Mouse (Mus musculus): Measurements from ENCODE around the gene Adamts9. TPM values are rescaled to one million over a fixed set of nuclear protein-coding genes. Genes with fewer than 3 reads are reported as not detected.

Adamts9 gene
- polyA plus RNA-seq, 1 experiment from 2014 or later = 14.2 TPM

DNA sequence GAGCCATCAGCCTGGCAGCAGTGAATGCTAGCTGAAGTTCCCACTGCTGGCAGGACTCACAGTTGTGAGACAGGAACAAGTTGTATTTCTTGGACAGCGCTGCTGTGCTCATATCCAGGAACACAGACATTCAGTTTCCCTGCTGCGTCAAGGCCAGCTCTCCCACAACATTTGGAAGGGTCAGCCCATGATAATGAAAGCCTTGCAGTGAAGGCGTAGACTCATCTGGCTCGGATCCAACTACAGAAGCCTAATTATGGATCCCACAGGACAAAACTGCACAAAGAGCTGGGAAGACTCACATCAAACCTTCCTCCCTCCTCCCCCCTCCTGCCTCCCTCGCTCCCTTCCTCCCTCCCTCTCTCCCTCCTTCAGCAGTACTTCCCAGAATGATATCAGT is 93.0 kb downstream of the Adamts9 start:
- Histone ChIP-seq H3K27ac (peak overlapping the region; percentile 60), H3K4me2 (no peak overlapping the region), H3K4me3 (replicated peaks) (no peak overlapping the region), H3K27me3 (no peaks in the 10 kb centered on the region), H3K9me3 (replicated peaks) (no peaks in the 10 kb centered on the region), H3K4me1 (0 out of 2 replicates have a peak, but pooled peaks cover 7% of the 10 kb centered on the region), H3K9ac (no peak overlapping the region), H3K36me3 (peaks cover 55% of the 10 kb centered on the region)
- peak; percentile 77 for ATAC-seq (replicated peaks; ENCODE audit: low FRiP score)
- WGBS = 55% methylated on average over 5 of the region's 5 CpGs

DNA sequence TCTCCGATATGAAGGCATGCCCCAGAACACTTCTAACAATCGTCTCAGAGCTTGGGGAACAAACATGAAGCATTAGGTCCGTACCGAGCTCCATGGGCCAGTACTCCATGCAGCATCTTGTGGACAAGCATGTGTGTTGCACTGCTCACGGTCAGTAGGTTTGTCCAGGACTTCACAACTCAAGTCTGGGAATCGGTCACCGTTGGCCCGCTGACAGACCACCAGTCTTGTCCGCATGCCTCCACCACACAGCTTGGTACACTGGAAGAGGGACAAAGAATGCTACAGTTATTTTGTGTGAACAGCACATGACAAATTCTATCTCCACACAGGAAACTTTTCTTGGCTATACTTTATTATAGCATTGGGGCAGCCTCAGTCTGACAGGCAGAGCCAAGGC is 94.1 kb downstream of the Adamts9 start:
- Histone ChIP-seq H3K27me3 (no peaks in the 10 kb centered on the region), H3K4me3 (replicated peaks) (no peak overlapping the region), H3K9me3 (replicated peaks) (no peaks in the 10 kb centered on the region), H3K36me3 (peaks cover 53% of the 10 kb centered on the region), H3K9ac (no peak overlapping the region), H3K4me1 (0 out of 2 replicates have a peak, but pooled peaks cover 7% of the 10 kb centered on the region), H3K4me2 (no peak overlapping the region), H3K27ac (0 out of 2 replicates have a peak overlapping the region, but pooled peaks have one; percentile 18)
- WGBS = 89% methylated on average over 9 of the region's 9 CpGs
- no peak for ATAC-seq (replicated peaks; ENCODE audit: low FRiP score)

DNA sequence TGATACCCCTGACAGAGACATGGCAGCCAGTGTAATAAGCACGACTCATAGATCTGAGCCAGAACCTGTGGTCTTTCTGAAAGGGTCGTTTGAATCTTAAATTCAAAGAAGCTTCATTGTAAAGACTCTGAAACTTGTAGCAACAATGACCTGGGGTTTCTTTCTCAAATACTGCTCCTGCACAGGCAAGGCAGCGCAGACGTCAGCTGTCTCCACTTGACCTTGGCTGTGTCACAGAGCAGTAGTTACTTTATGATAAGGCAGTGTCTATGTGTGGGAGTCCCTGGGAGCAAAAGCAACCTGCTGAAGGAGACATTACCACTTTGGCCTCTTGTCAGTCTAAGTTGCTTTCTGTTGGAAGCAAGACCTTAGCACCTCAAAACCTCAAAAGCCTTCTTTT is 96.7 kb downstream of the Adamts9 start:
- no peaks in the 10 kb centered on the region for H3K9me3 ChIP-seq (replicated peaks)
- no peak overlapping the region for H3K4me3 ChIP-seq (replicated peaks)
- H3K27ac ChIP-seq = no peak overlapping the region
- no peak overlapping the region for H3K4me2 ChIP-seq
- WGBS = 60% methylated on average over 4 of the region's 4 CpGs
- H3K4me1 ChIP-seq = 0 out of 2 replicates have a peak, but pooled peaks cover 9% of the 10 kb centered on the region
- H3K9ac ChIP-seq = no peak overlapping the region
- peaks cover 39% of the 10 kb centered on the region for H3K36me3 ChIP-seq
- no peaks in the 10 kb centered on the region for H3K27me3 ChIP-seq
- ATAC-seq (replicated peaks; ENCODE audit: low FRiP score) = no peak

DNA sequence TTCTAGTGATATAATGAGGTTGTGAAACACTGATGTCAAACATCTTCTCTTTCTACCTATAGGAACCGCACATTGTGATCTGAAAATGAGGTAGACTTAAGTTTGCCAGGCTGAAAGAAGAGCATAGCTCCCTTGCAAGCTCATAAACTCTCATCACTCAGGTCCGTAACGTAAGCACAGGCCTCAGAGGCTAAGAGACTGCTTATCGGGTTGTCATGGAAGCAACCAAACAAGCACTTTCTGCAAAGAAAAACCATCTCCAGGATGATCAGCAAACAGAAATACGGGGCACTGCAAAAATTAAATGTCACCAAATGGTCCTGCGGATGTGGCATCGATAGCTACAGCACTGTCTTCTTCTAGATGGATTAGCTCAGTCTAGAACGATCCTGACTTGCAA is 97.4 kb downstream of the Adamts9 start:
- peaks cover 39% of the 10 kb centered on the region for H3K36me3 ChIP-seq
- H3K9me3 ChIP-seq (replicated peaks) = no peaks in the 10 kb centered on the region
- no peaks in the 10 kb centered on the region for H3K27me3 ChIP-seq
- H3K4me1 ChIP-seq = 0 out of 2 replicates have a peak, but pooled peaks cover 9% of the 10 kb centered on the region
- no peak overlapping the region for H3K9ac ChIP-seq
- 90% methylated on average over 8 of the region's 8 CpGs for WGBS
- no peak for ATAC-seq (replicated peaks; ENCODE audit: low FRiP score)
- no peak overlapping the region for H3K27ac ChIP-seq
- H3K4me2 ChIP-seq = no peak overlapping the region
- no peak overlapping the region for H3K4me3 ChIP-seq (replicated peaks)

DNA sequence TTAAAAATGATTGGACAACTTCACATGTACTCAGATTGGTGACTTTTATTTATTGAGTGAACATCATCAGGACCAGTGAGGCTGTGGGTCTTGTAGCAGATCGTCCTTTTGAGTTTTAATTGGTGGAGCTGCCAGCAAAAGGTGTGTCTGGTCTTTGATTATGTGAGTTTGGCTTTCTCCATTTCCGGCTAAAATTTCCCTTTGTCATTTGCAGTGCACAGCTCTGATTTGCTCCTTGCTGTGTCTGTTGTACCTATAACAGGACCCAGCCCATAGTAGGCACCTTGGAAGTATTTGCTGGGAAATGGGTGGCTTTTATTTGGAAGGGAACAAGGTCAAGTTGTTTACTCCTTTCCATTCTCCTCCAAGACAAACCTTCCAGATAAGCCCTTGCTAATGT is 99.8 kb downstream of the Adamts9 start:
- 91% methylated on average over 2 of the region's 2 CpGs for WGBS
- Histone ChIP-seq H3K4me3 (replicated peaks) (no peak overlapping the region), H3K4me2 (no peak overlapping the region), H3K27me3 (no peaks in the 10 kb centered on the region), H3K4me1 (0 out of 2 replicates have a peak, but pooled peaks cover 2% of the 10 kb centered on the region), H3K27ac (no peak overlapping the region), H3K9me3 (replicated peaks) (no peaks in the 10 kb centered on the region), H3K36me3 (peaks cover 26% of the 10 kb centered on the region), H3K9ac (no peak overlapping the region)
- ATAC-seq (replicated peaks; ENCODE audit: low FRiP score) = no peak

DNA sequence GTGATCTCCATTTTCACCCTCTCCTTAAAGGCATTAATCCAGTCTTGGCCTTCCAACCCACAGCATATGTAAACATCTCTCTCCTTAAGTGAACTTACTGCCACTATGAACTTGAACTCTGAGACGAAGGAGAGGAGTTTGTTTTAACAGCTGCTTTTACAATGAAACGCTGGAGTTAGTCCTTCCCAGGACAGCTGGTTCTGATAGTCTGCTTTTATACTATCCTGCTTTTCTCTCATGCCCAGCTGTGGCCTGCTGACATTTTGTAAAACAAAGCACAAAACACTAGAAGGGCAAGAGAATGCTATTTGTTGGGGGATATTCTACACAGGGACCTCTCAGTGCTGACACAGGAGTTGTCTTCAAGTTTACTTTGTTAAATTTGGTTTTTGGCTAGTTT is 101.3 kb downstream of the Adamts9 start:
- Histone ChIP-seq H3K27ac (peak overlapping the region; percentile 43; the same call in 1 of the 2 replicates), H3K9me3 (replicated peaks) (no peaks in the 10 kb centered on the region), H3K4me2 (no peak overlapping the region), H3K27me3 (no peaks in the 10 kb centered on the region), H3K4me3 (replicated peaks) (no peak overlapping the region), H3K4me1 (0 out of 2 replicates have a peak, but pooled peaks cover 2% of the 10 kb centered on the region), H3K9ac (no peak overlapping the region), H3K36me3 (peaks cover 24% of the 10 kb centered on the region)
- no peak for ATAC-seq (replicated peaks; ENCODE audit: low FRiP score)
- 18% methylated on average over 2 of the region's 2 CpGs for WGBS

DNA sequence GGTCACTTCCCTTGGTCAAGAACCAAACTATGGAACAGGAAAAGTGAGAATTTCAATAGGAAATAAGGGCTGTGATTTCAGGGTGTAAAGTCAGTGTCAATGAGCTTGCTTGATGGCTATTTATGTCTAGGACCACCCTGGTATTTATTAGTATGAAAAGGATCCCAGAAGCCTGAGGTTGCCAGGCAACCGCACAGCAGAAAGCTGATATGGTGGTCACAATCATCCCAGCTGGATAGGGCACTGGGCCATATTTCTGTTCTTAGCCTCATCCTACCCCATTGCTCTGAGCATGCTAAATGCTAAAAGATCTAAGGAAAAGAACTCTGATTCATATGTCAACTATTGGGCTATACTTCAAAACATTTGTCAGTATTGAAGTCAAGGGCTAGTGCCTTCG is 112.2 kb downstream of the Adamts9 start:
- no peak overlapping the region for H3K4me3 ChIP-seq (replicated peaks)
- 94% methylated on average over 2 of the region's 2 CpGs for WGBS
- peaks cover 36% of the 10 kb centered on the region for H3K36me3 ChIP-seq
- ATAC-seq (replicated peaks; ENCODE audit: low FRiP score) = no peak
- H3K9me3 ChIP-seq (replicated peaks) = no peaks in the 10 kb centered on the region
- H3K4me2 ChIP-seq = no peak overlapping the region
- no peak overlapping the region for H3K27ac ChIP-seq
- H3K27me3 ChIP-seq = no peaks in the 10 kb centered on the region
- no peaks in the 10 kb centered on the region; the same call in 1 of the 2 replicates for H3K4me1 ChIP-seq
- no peak overlapping the region for H3K9ac ChIP-seq

DNA sequence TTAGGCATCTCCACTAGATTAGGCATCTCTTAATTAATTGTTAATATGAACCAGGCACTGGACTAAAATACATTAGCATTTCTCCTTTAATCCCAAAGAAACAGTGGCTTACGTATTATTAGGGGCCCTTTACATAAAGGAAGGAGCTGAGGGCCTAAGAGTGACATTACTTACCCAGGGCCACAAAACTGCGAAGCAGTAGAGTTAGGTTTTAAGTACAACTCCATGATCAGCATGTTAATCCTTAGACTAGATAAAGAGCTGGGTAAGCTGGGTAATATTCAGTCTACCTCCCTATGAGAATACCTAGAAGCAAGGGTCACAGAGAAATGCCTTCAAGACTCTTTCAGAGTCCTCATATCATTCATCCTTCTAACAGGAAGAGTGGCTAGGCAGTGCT is 114.1 kb downstream of the Adamts9 start:
- ATAC-seq (replicated peaks; ENCODE audit: low FRiP score) = no peak
- 90% methylated on average over 2 of the region's 2 CpGs for WGBS

DNA sequence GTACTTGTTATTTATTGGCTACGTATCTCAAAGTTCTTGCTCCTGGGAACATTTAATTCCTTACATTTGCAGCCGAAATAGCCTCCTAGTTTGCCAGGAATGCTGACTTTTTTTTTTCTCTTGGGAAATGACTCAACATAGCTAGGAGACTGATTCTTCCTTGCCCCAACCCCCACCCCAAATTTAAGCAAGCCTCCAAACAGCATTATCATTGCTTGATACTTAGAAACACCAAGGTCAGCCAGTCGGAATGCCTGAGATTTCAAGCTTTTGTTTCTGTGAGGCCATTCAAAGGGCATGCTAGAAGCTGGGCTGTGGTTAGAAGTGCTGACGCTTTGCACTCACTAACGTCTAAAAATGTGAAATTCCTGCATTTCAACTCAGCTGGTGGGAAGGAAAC is 115.9 kb downstream of the Adamts9 start:
- H3K27me3 ChIP-seq = no peaks in the 10 kb centered on the region
- peaks cover 3% of the 10 kb centered on the region; the same call in 1 of the 2 replicates for H3K4me1 ChIP-seq
- WGBS = 62% methylated on average over 5 of the region's 5 CpGs
- no peaks in the 10 kb centered on the region for H3K9me3 ChIP-seq (replicated peaks)
- no peak overlapping the region for H3K4me2 ChIP-seq
- H3K9ac ChIP-seq = no peak overlapping the region
- peak overlapping the region; percentile 66 for H3K27ac ChIP-seq
- no peak for ATAC-seq (replicated peaks; ENCODE audit: low FRiP score)
- H3K4me3 ChIP-seq (replicated peaks) = no peak overlapping the region
- peaks cover 41% of the 10 kb centered on the region for H3K36me3 ChIP-seq

More for the DNA sequence above, 114.1 kb downstream of the Adamts9 start:
- Histone ChIP-seq H3K27ac (0 out of 2 replicates have a peak overlapping the region, but pooled peaks have one; percentile 24), H3K4me3 (replicated peaks) (no peak overlapping the region), H3K27me3 (no peaks in the 10 kb centered on the region), H3K4me1 (peaks cover under 1% of the 10 kb centered on the region; the same call in 1 of the 2 replicates), H3K9ac (no peak overlapping the region), H3K36me3 (peaks cover 40% of the 10 kb centered on the region), H3K9me3 (replicated peaks) (no peaks in the 10 kb centered on the region), H3K4me2 (no peak overlapping the region)

DNA sequence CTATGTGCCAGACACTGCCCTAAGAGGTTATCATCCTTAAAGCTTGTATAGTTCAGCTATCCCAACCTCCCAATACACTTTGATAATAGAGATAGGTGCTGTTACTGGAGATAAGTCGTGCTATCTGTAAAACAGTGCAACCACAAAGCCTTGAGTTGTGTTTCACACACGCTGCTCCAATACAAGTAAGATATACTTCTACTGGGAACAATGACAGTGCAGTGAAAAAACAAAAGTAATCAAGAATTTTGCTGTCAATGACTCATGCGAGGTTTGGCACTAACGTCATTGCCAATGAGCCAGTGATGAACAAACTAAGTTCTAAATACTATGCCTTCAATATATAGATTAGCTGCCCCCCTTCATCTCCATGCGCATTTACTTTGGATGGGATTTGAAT is 116.7 kb downstream of the Adamts9 start:
- no peaks in the 10 kb centered on the region for H3K9me3 ChIP-seq (replicated peaks)
- peaks cover 7% of the 10 kb centered on the region; the same call in 1 of the 2 replicates for H3K4me1 ChIP-seq
- no peaks in the 10 kb centered on the region for H3K27me3 ChIP-seq
- H3K4me3 ChIP-seq (replicated peaks) = no peak overlapping the region
- peak overlapping the region; percentile 9; the same call in 1 of the 2 replicates for H3K27ac ChIP-seq
- H3K4me2 ChIP-seq = no peak overlapping the region
- peaks cover 43% of the 10 kb centered on the region for H3K36me3 ChIP-seq
- WGBS = 85% methylated on average over 5 of the region's 5 CpGs
- ATAC-seq (replicated peaks; ENCODE audit: low FRiP score) = no peak
- no peak overlapping the region for H3K9ac ChIP-seq

DNA sequence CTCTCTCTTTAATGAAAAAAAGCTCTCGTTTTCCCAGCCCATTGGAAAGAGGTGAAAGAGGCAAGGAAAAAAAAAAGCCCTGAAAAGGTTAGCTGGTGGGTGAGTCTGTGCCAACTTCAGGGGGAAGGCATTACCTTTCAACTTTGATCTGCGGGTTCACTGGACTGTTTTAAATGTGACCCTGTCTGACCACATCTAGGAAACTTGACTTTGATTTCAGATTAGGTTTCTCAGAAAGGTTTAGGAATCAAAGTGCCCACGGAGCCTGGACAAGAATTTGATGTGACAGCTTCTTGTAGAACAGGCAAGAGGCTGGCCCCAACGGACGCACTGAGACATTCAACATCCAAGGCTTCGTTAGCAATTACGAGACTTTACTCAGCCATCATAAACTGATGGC is 119.3 kb downstream of the Adamts9 start:
- Histone ChIP-seq H3K4me2 (no peak overlapping the region), H3K9me3 (replicated peaks) (no peaks in the 10 kb centered on the region), H3K9ac (no peak overlapping the region), H3K4me3 (replicated peaks) (no peak overlapping the region), H3K27me3 (no peaks in the 10 kb centered on the region), H3K4me1 (peaks cover 7% of the 10 kb centered on the region; the same call in 1 of the 2 replicates), H3K27ac (no peak overlapping the region), H3K36me3 (peaks cover 39% of the 10 kb centered on the region)
- no peak for ATAC-seq (replicated peaks; ENCODE audit: low FRiP score)
- WGBS = 40% methylated on average over 7 of the region's 7 CpGs

DNA sequence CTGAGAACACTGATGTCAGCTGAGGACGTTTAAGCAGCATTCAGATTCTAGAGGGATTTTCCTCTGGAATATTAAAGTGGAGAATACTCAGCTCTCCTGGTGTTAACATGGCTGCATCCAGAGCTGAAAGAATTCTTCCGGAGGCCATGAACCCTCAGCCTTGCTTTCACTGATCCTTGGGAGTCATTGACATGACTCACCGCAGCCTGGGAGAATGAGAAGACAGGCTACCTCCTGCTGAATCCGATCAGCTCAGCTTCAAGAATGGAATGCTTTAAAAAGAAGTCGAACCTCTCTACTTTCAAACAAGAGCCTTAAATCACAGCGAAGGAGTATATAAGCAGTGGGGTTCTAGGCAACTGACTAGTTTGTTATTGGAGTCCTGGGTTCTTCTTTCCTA is 121.3 kb downstream of the Adamts9 start:
- no peak overlapping the region for H3K4me2 ChIP-seq
- no peak overlapping the region for H3K4me3 ChIP-seq (replicated peaks)
- H3K4me1 ChIP-seq = 0 out of 2 replicates have a peak, but pooled peaks cover 7% of the 10 kb centered on the region
- H3K27me3 ChIP-seq = no peaks in the 10 kb centered on the region
- peaks cover 38% of the 10 kb centered on the region for H3K36me3 ChIP-seq
- no peak overlapping the region for H3K9ac ChIP-seq
- no peaks in the 10 kb centered on the region for H3K9me3 ChIP-seq (replicated peaks)
- WGBS = 66% methylated on average over 6 of the region's 6 CpGs
- ATAC-seq (replicated peaks; ENCODE audit: low FRiP score) = no peak
- no peak overlapping the region for H3K27ac ChIP-seq

DNA sequence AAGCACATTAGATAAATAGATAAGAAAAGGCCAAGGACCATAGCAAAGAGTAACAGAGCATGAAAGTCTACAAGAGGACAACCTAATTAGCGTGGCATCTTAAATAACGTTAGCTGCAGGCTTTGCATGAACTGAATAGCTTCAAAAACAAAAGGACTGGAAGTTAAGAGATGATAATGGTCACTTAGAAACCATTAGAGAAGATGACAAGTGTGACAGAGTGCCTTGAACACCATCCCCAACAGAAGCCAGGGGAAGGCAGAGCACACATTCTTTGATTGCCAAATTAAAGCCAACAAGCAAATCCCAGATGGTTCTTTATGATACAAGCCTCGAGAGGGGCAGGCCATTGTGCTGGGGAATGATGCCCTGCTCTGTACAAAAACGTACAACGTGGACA is 121.7 kb downstream of the Adamts9 start:
- WGBS = 60% methylated on average over 5 of the region's 5 CpGs
- H3K27ac ChIP-seq = no peak overlapping the region

More for the DNA sequence above, 121.7 kb downstream of the Adamts9 start:
- no peak for ATAC-seq (replicated peaks; ENCODE audit: low FRiP score)
- no peak overlapping the region for H3K4me2 ChIP-seq
- H3K9ac ChIP-seq = no peak overlapping the region
- peaks cover 38% of the 10 kb centered on the region for H3K36me3 ChIP-seq
- H3K4me3 ChIP-seq (replicated peaks) = no peak overlapping the region
- H3K27me3 ChIP-seq = no peaks in the 10 kb centered on the region
- no peaks in the 10 kb centered on the region for H3K9me3 ChIP-seq (replicated peaks)
- H3K4me1 ChIP-seq = peaks cover 9% of the 10 kb centered on the region; the same call in 1 of the 2 replicates

Data from kidney, embryonic 15.5 days (tissue).